Mouse (Mus musculus) hindbrain, embryonic 13.5 days (tissue): ENCODE measurements around the gene Rasgrf1. TPM values are rescaled to one million over a fixed set of nuclear protein-coding genes. Genes with fewer than 3 reads are reported as not detected.
A peak's percentile ranks its signal among the peaks of the same experiment; 100 is the strongest.

Experiments used
- ATAC-seq: fragments of 200-750 bp; cut with Nextera tagmentation; 2 replicates; pipeline ENCODE4 v1.8.0; 2017; ENCODE audit warnings: moderate TSS enrichment; ENCODE audit not compliant: low FRiP score
- H3K27ac ChIP-seq: fragments of 300-500 bp; sonication (generic); 2 replicates; pipeline ENCODE4 v1.5.1; 2015; ENCODE audit warnings: inconsistent platforms, mild to moderate bottlenecking, moderate library complexity
- H3K27me3 ChIP-seq: fragments of 300-500 bp; sonication (generic); 2 replicates; pipeline ENCODE4 v1.6.1; 2015; ENCODE audit warnings: mild to moderate bottlenecking, inconsistent platforms
- H3K36me3 ChIP-seq: fragments of 300-500 bp; sonication (generic); 2 replicates; pipeline ENCODE4 v1.6.1; 2015; ENCODE audit warnings: mild to moderate bottlenecking, inconsistent platforms
- H3K4me1 ChIP-seq: fragments of 300-500 bp; sonication (generic); replicated peaks from 2 replicates; pipeline ENCODE4 v1.6.1; 2015; ENCODE audit warnings: inconsistent platforms
- H3K4me2 ChIP-seq: fragments of 300-500 bp; sonication (generic); 2 replicates; pipeline ENCODE4 v1.6.1; 2015; ENCODE audit warnings: inconsistent platforms, mild to moderate bottlenecking, moderate library complexity
- H3K4me3 ChIP-seq: fragments of 300-500 bp; sonication (generic); 2 replicates; pipeline ENCODE4 v1.5.1; 2015; ENCODE audit warnings: mild to moderate bottlenecking, inconsistent platforms
- H3K9ac ChIP-seq: fragments of 300-500 bp; sonication (generic); 2 replicates; pipeline ENCODE4 v1.6.1; 2015; ENCODE audit warnings: mild to moderate bottlenecking, inconsistent platforms
- H3K9me3 ChIP-seq: fragments of 300-500 bp; sonication (generic); 2 replicates; pipeline ENCODE4 v1.6.1; 2016; ENCODE audit warnings: inconsistent platforms
- WGBS: fragments of 180-500 bp; shearing (Covaris S2); methylation state at CpG from one replicate; pipeline ENCODE4 v1.1.7; 2015; 5-methylcytosine and 5-hydroxymethylcytosine counted together
- polyA plus RNA-seq: library from polyadenylated mRNA; unstranded; fragments of >200 nt; fragmentation: Nextera tagmentation; extraction: Ambion mirVana; gene quantifications from 2 replicates; pipeline ENCODE4 v1.2.1, GENCODE M21; 2015

Rasgrf1 gene
- polyA plus RNA-seq, 1 experiment from 2014 or later, result 2.1 TPM

DNA sequence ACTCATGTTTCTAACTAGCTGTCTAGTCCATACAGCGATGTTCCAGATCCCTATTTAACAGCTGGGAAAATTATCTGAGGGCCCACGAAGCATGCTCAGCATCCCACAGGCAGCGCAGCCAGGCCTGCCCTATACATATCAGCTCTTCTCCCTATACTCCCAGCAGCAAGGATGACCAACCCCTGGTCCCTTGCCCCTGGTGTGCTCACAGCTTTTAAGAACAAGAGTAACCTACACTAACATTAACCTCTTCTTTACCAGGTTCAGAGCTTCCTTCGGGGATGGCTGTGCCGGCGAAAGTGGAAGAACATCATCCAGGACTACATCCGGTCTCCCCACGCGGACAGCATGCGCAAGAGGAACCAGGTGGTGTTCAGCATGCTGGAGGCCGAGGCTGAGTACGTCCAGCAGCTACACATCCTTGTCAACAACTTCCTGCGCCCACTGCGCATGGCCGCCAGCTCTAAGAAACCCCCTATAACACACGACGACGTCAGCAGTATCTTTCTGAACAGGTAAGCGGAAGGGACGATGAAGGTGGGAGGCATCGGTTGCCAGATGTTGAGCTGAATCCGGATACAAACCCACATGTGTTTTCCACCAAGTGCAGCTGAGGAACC, 44.0 kb downstream of the Rasgrf1 start:
- WGBS, result 94% methylated on average over 22 of the region's 22 CpGs
- H3K4me3 ChIP-seq, result no peak overlapping the region
- H3K9ac ChIP-seq, result no peak overlapping the region
- H3K9me3 ChIP-seq, result no peaks in the 10 kb centered on the region
- H3K36me3 ChIP-seq, result no peaks in the 10 kb centered on the region
- H3K4me1 ChIP-seq, result no peaks in the 10 kb centered on the region
- no peak overlapping the region for H3K27ac ChIP-seq
- H3K27me3 ChIP-seq, result no peaks in the 10 kb centered on the region
- ATAC-seq, result no peak
- no peak overlapping the region for H3K4me2 ChIP-seq

DNA sequence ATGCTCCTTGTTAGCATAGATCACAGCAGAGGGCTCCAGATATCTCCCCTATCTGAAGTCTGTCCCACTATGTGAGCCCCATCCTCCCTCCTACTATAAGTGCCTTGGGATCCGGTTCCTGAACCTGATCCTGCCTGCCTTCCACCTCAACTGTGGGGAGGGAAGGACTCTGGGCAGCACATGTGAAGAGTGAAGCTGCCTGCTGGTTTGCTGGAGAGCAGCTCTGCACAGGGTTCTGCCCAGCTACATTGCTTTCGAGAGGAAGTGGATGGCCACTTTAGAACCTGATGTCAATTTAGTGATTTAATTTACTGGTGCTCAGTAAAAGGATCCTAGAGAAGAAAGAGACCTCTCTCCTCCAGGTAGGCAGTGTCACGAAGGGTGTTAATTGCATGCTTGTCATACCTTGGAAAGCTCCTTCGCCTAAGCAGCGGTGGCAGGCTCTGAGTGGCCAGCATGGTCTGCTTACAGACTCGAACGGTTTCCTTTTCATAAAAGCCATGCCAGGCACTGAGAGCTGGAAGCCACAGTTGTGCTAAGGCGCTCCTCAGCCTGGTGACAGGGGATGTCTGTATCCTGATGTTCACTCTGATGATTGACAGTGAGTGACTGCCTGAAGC, 45.3 kb downstream of the Rasgrf1 start:
- no peak overlapping the region for H3K27ac ChIP-seq
- ATAC-seq, result no peak
- no peaks in the 10 kb centered on the region for H3K36me3 ChIP-seq
- WGBS, result 78% methylated on average over 8 of the region's 8 CpGs
- H3K9me3 ChIP-seq, result no peaks in the 10 kb centered on the region
- H3K4me1 ChIP-seq, result no peaks in the 10 kb centered on the region
- no peak overlapping the region for H3K4me2 ChIP-seq
- no peaks in the 10 kb centered on the region for H3K27me3 ChIP-seq
- no peak overlapping the region for H3K4me3 ChIP-seq
- H3K9ac ChIP-seq, result no peak overlapping the region

DNA sequence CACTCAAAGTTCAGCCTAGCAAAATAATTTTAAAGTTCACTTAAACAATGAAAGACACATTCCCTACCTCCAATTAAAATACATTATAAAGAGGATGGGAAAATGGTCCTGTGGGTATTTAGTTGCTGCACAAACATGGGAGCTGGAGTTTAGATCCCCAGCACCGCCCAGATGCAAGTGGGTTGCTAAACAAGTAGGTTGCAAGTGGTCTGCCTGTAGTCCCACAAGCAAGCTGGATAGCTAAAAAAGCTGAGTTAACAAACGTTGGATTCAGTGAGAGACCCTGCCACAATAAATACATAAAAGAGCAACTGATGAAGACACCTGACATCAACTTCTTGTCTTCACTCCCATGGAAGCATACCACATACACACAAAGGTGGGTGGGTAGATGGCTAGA, 49.3 kb downstream of the Rasgrf1 start:
- no peaks in the 10 kb centered on the region for H3K9me3 ChIP-seq
- no peak overlapping the region for H3K27ac ChIP-seq
- H3K4me1 ChIP-seq, result no peaks in the 10 kb centered on the region
- no peak for ATAC-seq
- 85% methylated on average over 2 of the region's 2 CpGs for WGBS
- H3K9ac ChIP-seq, result no peak overlapping the region
- no peaks in the 10 kb centered on the region for H3K27me3 ChIP-seq
- H3K4me2 ChIP-seq, result no peak overlapping the region
- H3K36me3 ChIP-seq, result no peaks in the 10 kb centered on the region
- H3K4me3 ChIP-seq, result no peak overlapping the region

DNA sequence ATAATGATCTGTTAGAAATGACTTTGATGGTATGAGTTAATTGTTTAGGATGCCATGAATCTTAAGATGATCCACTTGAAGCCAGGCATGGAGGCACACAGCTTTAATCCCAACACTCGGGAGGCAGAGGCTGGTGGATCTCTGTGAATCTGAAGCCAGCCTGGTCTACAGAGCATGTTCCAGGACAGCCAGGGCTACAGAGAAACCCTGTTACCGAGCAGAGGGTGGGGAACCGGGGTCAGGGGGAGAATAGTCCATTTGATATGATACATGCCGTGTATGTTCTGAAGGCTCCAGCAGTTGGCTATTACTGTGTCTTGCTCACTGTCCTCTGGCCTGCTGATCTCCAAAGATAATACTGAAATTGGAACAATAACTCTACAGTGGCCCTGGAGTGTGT, 54.4 kb downstream of the Rasgrf1 start:
- Histone ChIP-seq H3K36me3 (no peaks in the 10 kb centered on the region), H3K4me2 (no peak overlapping the region), H3K9ac (no peak overlapping the region), H3K4me1 (no peaks in the 10 kb centered on the region), H3K27ac (no peak overlapping the region), H3K27me3 (0 out of 2 replicates have a peak, but pooled peaks cover 3% of the 10 kb centered on the region), H3K4me3 (no peak overlapping the region), H3K9me3 (no peaks in the 10 kb centered on the region)
- ATAC-seq, result no peak
- 79% methylated on average over 4 of the region's 4 CpGs for WGBS

DNA sequence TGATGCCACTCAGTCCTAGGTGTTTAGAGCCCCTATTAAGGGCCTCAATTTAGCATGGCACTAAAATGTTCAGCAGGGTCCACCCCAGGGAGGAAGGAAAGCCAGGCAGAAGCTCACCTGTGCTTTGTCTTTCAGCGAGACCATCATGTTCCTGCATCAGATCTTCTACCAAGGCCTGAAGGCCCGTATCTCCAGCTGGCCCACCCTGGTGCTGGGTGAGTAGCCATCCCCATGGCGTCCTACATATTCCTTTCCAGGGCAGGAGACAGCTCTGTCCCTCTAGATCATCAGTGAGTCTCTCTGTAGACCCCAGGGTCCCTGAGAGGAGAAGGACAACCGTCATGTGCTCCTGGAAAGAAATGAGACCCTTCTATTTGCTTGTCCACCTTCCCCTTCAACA, 58.0 kb downstream of the Rasgrf1 start:
- ATAC-seq, result no peak
- 0 out of 2 replicates have a peak, but pooled peaks cover 3% of the 10 kb centered on the region for H3K27me3 ChIP-seq
- no peak overlapping the region for H3K4me2 ChIP-seq
- no peaks in the 10 kb centered on the region for H3K9me3 ChIP-seq
- H3K9ac ChIP-seq, result no peak overlapping the region
- no peaks in the 10 kb centered on the region for H3K4me1 ChIP-seq
- 79% methylated on average over 4 of the region's 4 CpGs for WGBS
- no peak overlapping the region for H3K27ac ChIP-seq
- H3K4me3 ChIP-seq, result no peak overlapping the region
- no peaks in the 10 kb centered on the region for H3K36me3 ChIP-seq

DNA sequence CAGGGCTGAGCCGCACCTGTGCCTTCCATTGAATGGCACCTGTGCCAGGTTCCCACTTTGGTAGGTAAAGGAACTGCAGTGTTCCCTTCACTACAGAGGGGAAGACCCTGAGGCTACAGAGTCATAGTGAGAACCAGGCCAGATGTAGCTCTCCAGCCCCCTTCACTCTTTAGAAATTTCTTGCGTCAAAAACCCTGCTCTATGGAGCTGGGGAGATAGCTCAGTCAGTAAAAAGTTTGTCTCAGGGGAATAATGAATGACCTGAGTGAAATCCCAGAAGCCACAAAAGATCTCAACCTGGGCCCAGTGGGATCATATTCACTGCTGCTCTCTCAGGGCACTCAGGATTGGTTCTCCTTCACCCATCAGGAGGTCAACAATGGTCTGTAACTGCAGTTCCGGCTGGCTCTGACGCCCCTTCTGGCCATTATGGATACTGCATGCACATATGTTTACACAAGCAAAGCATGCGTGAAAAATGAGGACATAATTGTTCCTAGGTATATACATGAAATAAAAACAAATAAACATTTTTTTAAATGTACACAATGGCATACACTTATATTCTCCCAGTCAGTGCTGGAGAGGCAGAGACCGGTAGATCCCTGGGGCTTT, 59.2 kb downstream of the Rasgrf1 start:
- no peak overlapping the region for H3K9ac ChIP-seq
- no peaks in the 10 kb centered on the region for H3K4me1 ChIP-seq
- WGBS, result 83% methylated on average over 6 of the region's 6 CpGs
- no peak overlapping the region for H3K4me3 ChIP-seq
- ATAC-seq, result no peak
- no peak overlapping the region for H3K4me2 ChIP-seq
- 0 out of 2 replicates have a peak, but pooled peaks cover 3% of the 10 kb centered on the region for H3K27me3 ChIP-seq
- H3K9me3 ChIP-seq, result no peaks in the 10 kb centered on the region
- no peak overlapping the region for H3K27ac ChIP-seq
- H3K36me3 ChIP-seq, result no peaks in the 10 kb centered on the region

DNA sequence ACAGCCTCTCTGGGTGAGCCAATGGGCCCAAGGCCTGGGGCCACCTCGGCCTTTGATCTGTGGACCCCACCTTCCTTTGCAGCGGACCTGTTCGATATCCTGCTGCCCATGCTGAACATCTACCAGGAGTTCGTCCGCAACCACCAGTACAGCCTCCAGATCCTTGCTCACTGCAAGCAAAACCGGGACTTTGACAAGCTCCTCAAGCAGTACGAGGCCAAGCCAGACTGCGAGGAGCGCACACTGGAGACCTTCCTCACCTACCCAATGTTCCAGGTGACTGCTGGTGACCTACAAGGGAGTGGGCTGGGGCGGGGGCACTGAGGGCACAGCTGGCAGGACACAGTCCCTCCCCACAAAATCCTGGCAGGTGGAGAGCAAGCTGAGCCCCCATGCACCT, 60.6 kb downstream of the Rasgrf1 start:
- no peaks in the 10 kb centered on the region for H3K36me3 ChIP-seq
- no peak overlapping the region for H3K4me3 ChIP-seq
- no peaks in the 10 kb centered on the region for H3K9me3 ChIP-seq
- no peak for ATAC-seq
- H3K9ac ChIP-seq, result no peak overlapping the region
- 0 out of 2 replicates have a peak, but pooled peaks cover 3% of the 10 kb centered on the region for H3K27me3 ChIP-seq
- 93% methylated on average over 10 of the region's 10 CpGs for WGBS
- no peak overlapping the region for H3K4me2 ChIP-seq
- no peaks in the 10 kb centered on the region for H3K4me1 ChIP-seq
- H3K27ac ChIP-seq, result no peak overlapping the region

DNA sequence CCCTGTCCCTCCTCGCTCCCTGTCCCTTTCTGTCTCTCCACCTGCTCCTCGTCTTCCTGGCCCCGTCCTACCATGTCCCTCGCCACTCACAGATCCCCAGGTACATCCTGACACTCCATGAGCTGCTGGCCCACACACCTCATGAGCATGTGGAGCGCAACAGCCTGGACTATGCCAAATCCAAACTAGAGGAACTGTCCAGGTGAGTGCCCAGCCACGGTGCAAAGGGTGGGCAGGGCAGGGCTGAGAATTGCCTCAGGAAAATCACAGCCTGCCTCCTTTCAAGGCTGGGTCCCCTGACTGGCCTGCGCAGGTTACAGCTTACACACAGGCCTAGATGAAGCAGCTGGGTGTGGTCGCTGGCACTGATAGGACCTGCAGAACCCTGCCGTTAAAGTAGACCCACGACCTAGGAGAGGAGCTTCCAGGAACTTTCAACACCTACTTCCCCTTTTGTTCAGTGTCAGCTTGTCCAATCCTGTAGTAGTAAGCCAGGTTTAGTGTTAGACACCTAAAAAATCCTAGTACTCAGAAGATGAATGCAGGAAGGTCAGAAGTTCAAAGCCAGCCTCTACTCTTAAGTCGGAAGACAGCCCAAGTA, 61.3 kb downstream of the Rasgrf1 start:
- Histone ChIP-seq H3K27ac (no peak overlapping the region), H3K9me3 (no peaks in the 10 kb centered on the region), H3K36me3 (no peaks in the 10 kb centered on the region), H3K4me1 (no peaks in the 10 kb centered on the region), H3K27me3 (0 out of 2 replicates have a peak, but pooled peaks cover 6% of the 10 kb centered on the region), H3K4me3 (no peak overlapping the region), H3K9ac (no peak overlapping the region), H3K4me2 (no peak overlapping the region)
- 85% methylated on average over 11 of the region's 11 CpGs for WGBS
- ATAC-seq, result no peak

DNA sequence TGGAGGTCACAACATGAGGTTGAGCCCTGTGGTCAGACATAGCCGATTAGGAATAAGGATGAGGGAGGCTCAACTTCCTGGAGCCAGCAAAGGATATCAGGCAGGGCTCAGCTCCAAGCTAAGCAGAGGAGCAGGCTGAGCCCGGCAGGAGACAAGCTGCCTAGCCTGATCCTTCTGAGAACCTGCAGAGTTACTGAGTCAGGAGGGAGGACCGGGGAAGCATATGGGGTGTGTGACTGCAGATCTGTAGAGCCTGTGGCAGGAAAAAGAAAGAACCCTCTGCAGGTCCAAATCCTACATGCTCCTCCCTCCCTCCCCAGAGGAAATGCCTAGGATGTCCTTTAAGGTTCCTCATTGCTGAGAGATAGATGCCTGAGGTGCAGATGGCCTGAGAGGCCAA, 62.6 kb downstream of the Rasgrf1 start:
- Histone ChIP-seq H3K27me3 (0 out of 2 replicates have a peak, but pooled peaks cover 6% of the 10 kb centered on the region), H3K4me1 (no peaks in the 10 kb centered on the region), H3K9me3 (no peaks in the 10 kb centered on the region), H3K9ac (no peak overlapping the region), H3K36me3 (no peaks in the 10 kb centered on the region), H3K27ac (no peak overlapping the region), H3K4me3 (no peak overlapping the region), H3K4me2 (no peak overlapping the region)
- no peak for ATAC-seq
- WGBS, result 47% methylated on average over 3 of the region's 3 CpGs

DNA sequence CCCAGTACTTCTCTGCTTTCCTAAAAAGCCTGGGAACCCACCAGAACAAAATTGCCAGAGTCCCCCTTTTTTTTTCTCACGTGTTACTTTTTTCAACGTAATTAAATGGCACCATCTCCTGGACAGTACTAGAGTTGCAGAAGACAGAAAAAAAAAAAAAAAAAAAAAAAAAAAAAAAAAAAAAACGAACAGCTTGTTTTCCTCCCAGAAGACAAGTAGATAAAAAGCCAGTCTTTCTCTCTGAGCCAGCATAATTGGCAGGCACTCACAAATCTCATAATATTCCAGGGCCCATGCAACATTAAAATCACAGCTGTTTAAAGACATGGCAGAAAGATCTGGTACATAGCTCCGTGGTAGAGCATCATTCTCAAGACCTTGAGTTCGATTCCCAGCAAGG, 64.1 kb downstream of the Rasgrf1 start:
- no peak overlapping the region for H3K9ac ChIP-seq
- no peaks in the 10 kb centered on the region for H3K4me1 ChIP-seq
- 34% methylated on average over 5 of the region's 5 CpGs for WGBS
- no peak overlapping the region for H3K4me3 ChIP-seq
- 0 out of 2 replicates have a peak, but pooled peaks cover 4% of the 10 kb centered on the region for H3K27me3 ChIP-seq
- ATAC-seq, result 0 out of 2 replicates have a peak, but pooled peaks have one; percentile 14
- no peaks in the 10 kb centered on the region for H3K9me3 ChIP-seq
- H3K27ac ChIP-seq, result no peak overlapping the region
- no peak overlapping the region for H3K4me2 ChIP-seq
- H3K36me3 ChIP-seq, result no peaks in the 10 kb centered on the region

DNA sequence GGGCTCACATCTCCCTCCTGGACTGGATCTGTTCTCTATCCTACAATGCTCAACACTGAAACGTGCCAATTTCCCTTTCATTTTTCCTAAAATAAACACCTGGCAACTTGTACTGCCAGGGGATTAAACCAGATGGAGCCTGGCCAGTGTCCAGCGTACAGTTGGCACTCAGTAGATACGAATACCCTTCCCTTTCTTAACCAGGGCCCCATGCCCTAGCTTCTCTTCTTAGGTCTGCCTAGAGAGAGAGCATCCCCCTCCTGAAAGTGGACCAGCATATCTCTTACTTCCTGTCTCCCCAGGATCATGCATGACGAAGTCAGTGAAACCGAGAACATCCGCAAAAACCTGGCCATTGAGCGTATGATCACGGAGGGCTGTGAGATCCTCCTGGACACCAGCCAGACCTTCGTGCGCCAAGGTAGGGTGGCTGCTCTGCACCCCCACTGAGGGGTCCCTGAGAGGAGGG, 64.8 kb downstream of the Rasgrf1 start:
- Histone ChIP-seq H3K4me1 (no peaks in the 10 kb centered on the region), H3K36me3 (no peaks in the 10 kb centered on the region), H3K27ac (no peak overlapping the region), H3K9ac (no peak overlapping the region), H3K27me3 (0 out of 2 replicates have a peak, but pooled peaks cover 4% of the 10 kb centered on the region), H3K4me2 (no peak overlapping the region), H3K9me3 (no peaks in the 10 kb centered on the region), H3K4me3 (no peak overlapping the region)
- 83% methylated on average over 10 of the region's 10 CpGs for WGBS
- 0 out of 2 replicates have a peak, but pooled peaks have one; percentile 21 for ATAC-seq

DNA sequence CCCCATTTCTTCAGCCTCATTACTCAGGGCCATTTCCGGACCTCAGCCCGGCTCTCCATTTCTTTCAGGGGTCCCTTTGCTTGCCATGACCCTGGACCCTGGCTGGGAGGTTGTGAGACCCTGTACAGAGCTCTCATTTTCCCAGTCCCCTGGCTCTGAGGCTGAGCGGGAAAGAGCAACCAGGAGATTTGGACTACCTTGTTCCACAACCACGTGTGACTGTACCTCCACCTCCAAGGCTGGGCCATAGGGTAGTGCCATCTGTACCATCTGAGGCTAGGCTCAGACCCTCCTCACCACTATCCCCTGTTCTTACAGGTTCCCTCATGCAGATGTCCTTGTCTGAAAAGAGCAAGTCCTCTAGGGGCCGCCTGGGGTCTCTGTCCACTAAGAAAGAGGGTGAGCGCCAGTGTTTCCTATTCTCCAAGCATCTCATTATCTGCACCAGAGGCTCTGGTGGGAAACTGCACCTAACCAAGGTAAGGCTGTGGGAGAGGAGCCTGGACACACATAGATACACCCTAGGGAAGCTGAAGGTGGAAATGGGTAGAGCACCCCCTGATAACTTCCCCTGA, 66.7 kb downstream of the Rasgrf1 start:
- H3K27me3 ChIP-seq, result 0 out of 2 replicates have a peak, but pooled peaks cover 4% of the 10 kb centered on the region
- no peak for ATAC-seq
- H3K4me1 ChIP-seq, result no peaks in the 10 kb centered on the region
- no peak overlapping the region for H3K9ac ChIP-seq
- WGBS, result 76% methylated on average over 6 of the region's 6 CpGs
- no peaks in the 10 kb centered on the region for H3K9me3 ChIP-seq
- no peaks in the 10 kb centered on the region for H3K36me3 ChIP-seq
- H3K27ac ChIP-seq, result no peak overlapping the region
- H3K4me3 ChIP-seq, result no peak overlapping the region
- no peak overlapping the region for H3K4me2 ChIP-seq
